ENCODE assay signal across 8 mouse cellular contexts in the genomic region with DNA sequence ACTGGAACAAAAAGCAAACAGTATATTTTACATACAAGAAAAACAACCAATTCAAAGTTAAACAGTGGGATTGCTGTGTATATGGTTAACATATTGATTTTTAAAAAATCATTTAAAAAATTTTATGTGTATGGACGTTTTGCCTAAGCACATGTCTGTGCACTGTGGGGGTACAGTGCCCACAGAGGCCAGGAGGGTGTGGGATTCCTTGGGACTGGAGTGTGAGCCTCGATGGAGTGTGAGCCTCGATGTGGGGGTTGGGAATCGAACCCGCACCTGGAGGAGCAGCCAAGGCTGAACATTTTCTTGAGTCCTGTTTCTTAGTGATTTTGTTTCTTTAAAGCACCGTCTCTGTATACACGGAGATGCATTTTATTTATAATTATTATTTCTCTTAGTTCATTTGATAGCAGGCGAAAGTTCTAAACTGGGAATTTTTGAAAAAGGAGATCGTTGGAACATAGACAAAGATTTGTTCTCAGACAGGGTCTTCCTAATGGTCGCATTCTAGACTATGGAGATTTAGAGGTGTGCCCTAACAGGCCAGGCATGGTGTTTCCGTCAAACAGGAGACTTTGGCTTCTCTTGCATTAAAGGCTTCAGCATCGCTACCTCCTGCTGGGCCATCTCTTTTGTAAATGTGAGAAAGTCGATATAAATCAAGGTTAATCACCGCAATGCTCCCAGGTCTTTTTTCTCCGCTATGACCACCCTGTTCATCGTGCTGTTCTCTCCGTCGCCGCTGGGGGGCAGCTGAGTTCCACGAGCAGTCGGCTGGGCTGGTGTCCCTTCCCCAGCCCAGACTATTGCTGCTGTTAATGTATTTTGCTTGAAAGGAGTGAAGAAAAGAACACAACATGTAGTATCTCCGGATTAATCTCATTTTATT. TPM values are rescaled to one million over a fixed set of nuclear protein-coding genes. Genes with fewer than 3 reads are reported as not detected.
DNase-seq lines count a peak whose midpoint lies in the region; ATAC-seq and TF ChIP-seq lines count a peak whose summit lies in the region.

No protein-coding gene starts in this region.

- TF ChIP-seq CTCF in ES-Bruce4 (IDR thresholded peaks at IDR 0.05; ENCODE audit: low read depth, low read length): peak; percentile 86

- peak; percentile 8 for DNase-seq in heart, postnatal 25 days (ENCODE audit: low spot score)
- peak; percentile 74 for DNase-seq in layer of hippocampus, adult 11-12 months (ENCODE audit: low spot score)
- DNase-seq in lung, postnatal 14 days: peak; percentile 76
- DNase-seq in retina, embryonic 14.5 days (ENCODE audit: low spot score): peak; percentile 80
- DNase-seq in thymus, postnatal 4 days: peak; percentile 86

- 24% methylated on average over 22 of the region's 22 CpGs for WGBS in forebrain, embryonic 15.5 days

- no peak overlapping the region; the same call in 1 of the 2 replicates for H3K4me2 ChIP-seq in forebrain, embryonic 15.5 days (replicated peaks)

- H3K9ac ChIP-seq in ES-Bruce4 (ENCODE audit: low read depth, poor library complexity, severe bottlenecking): no peak overlapping the region
- H3K9ac ChIP-seq in forebrain, embryonic 15.5 days (replicated peaks): no peak overlapping the region

- no peak overlapping the region for H3K27ac ChIP-seq in ES-Bruce4 (ENCODE audit: insufficient read depth, low read length)
- H3K27ac ChIP-seq in forebrain, embryonic 15.5 days (replicated peaks): no peak overlapping the region

- TF ChIP-seq POLR2A in ES-Bruce4 (IDR thresholded peaks at IDR 0.05; ENCODE audit: insufficient read depth, low read length): no peak

- no peak for TF ChIP-seq EP300 in ES-Bruce4 (IDR thresholded peaks at IDR 0.05; ENCODE audit: insufficient read depth, low read depth, low read length)

- no peaks in the 10 kb centered on the region for H3K4me1 ChIP-seq in ES-Bruce4 (ENCODE audit: control insufficient read depth, insufficient read depth, low read length)
- H3K4me1 ChIP-seq in forebrain, embryonic 15.5 days: no peaks in the 10 kb centered on the region; the same call in 1 of the 2 replicates

- intact Hi-C loops in heart, postnatal 25 days (cut with DNase I): loop anchor here (10.0 kb wide), 2 partner anchors 333 to 533 kb away; no protein-coding TSS in a partner anchor

- no peaks in the 10 kb centered on the region for H3K36me3 ChIP-seq in ES-Bruce4 (ENCODE audit: control insufficient read depth, insufficient read depth, low read length, poor library complexity, severe bottlenecking)
- no peaks in the 10 kb centered on the region for H3K36me3 ChIP-seq in forebrain, embryonic 15.5 days

- ATAC-seq in cerebellum, adult (ENCODE audit: insufficient number of reproducible peaks, low FRiP score, low TSS enrichment): peak; percentile 81
- peak; percentile 86 for ATAC-seq in forebrain, embryonic 15.5 days (replicated peaks)

- H3K9me3 ChIP-seq in ES-Bruce4 (replicated peaks; ENCODE audit: control insufficient read depth, insufficient read depth, low read length, poor library complexity, severe bottlenecking): no peaks in the 10 kb centered on the region
- no peaks in the 10 kb centered on the region for H3K9me3 ChIP-seq in forebrain, embryonic 15.5 days

- no peak overlapping the region for H3K4me3 ChIP-seq in ES-Bruce4 (ENCODE audit: low read depth, low read length)
- H3K4me3 ChIP-seq in forebrain, embryonic 15.5 days: no peak overlapping the region

- no peaks in the 10 kb centered on the region for H3K27me3 ChIP-seq in ES-Bruce4 (ENCODE audit: control insufficient read depth, insufficient read depth, low read length, poor library complexity, severe bottlenecking)
- H3K27me3 ChIP-seq in forebrain, embryonic 15.5 days: peaks cover 1% of the 10 kb centered on the region; the same call in 1 of the 2 replicates

RNA-seq across cellular contexts. Expression of gene Dnah5, which starts 15.8 kb away (rescaled TPM):
- 0.04 and 0.06 TPM in 2 replicates for polyA plus RNA-seq in ES-Bruce4 (2011; ENCODE audit: insufficient read depth, insufficient read length, low read depth, missing spikeins)
- 0.15 and 0.20 TPM in 2 replicates for polyA plus RNA-seq in forebrain, embryonic 15.5 days (2015; fragmentation: Nextera tagmentation; extraction: Ambion mirVana)
- total RNA-seq in heart, postnatal 25 days (2021): under 1 TPM in 1 of 2 experiments, not detected in 1; 0.03 TPM

Comparison
In these comparisons a context has a peak if more than half of its experiments do, and no peak if none do; other contexts are left out.
1. DNase-seq: peak in every context shown above with its lines; median percentile 86 in thymus, postnatal 4 days; 80 in retina, embryonic 14.5 days; 76 in lung, postnatal 14 days; 74 in layer of hippocampus, adult 11-12 months; 8 in heart, postnatal 25 days.